Mouse (Mus musculus): ENCODE results near the gene Ints11.
A peak's percentile ranks its signal among the peaks of the same experiment; 100 is the strongest.

Ints11 gene

DNA sequence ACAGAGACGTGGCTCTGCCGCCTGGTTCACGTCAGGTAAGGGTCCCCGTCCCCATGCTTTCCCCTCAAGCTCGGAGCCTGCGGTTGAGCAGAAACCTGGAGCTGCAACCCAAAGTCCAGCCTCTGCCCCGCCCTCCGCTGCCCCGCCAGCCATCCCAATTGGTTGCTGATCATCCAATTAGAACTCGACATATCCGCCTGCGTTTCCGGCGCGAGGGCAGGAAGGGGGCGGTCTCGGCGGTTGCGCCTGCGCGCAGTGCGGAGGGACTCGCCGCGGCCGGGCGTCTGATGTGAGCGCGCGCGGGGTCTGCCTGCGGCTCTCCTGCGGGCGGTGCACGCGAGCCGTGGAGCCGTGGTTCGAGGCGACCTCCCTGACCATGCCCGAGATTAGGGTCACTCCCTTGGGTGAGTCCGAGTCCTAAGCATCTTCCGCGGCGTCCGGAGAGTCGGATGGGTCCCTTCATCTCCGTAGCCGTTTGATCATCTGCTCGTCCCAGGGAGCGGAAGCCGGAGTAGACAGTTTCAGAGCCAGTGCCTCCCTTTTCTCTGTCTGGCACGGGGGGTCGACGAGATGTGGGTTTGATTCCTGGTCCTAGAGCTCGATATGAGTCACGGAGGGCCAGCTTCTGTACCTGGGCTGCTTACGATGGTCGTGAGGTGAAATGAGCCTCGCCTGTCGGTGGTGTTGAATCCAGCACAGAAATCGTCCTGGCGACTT lies at the start of gene Ints11, which contains the start of gene Cptp:
Ints11 (plus strand) TSS at position 230 of the 717 bp plus-strand sequence.
Cptp (minus strand) TSS at position 124 of the 717 bp plus-strand sequence.
- peak; percentile 98 to 99 for DNase-seq

DNA sequence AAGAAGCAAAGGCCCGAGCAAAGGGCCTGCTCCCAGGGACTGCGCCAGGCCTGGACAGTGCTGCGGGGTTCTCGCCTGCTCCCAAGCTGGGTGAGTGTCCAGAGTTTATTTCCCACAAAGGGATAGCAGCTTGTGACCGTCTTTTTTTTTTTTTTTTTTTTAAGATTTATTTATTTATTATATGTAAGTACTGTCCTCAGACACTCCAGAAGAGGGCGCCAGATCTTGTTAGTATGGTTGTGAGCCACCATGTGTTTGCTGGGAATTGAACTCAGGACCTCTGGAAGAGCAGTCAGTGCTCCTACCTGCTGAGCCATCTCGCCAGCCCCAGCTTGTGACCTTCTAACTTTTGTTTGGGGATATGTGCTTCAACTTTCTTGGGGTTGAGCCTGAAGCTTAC lies 48.3 kb upstream of the Ints11 start:
- DNase-seq = peak; percentile 39 to 60

DNA sequence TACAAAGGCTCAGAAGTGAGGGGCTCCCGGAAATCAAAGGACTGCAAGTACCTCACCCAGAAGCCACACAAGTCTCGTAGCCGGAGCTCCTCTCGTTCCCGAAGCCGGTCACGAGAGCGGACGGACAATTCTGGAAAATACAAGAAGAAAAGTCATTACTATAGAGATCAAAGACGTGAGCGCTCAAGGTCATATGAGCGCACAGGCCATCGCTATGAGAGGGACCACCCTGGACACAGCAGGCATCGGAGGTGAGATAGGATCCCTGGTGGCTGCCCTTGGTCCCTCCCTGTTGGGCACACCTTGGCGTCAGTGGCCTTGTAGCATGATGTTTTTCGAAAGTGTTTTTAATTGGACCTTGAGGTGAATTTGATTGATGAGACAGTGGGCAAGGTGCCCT lies 45.9 kb upstream of the Ints11 start:
- DNase-seq = no peak

GRCm38 (mm10) chr4:155829866-155830265 lies 39.5 kb upstream of the Ints11 start:
- DNase-seq = no peak

- no peak for DNase-seq
Observed at GRCm38 (mm10) chr4:155830596-155830995, 38.8 kb upstream of the Ints11 start.

DNA sequence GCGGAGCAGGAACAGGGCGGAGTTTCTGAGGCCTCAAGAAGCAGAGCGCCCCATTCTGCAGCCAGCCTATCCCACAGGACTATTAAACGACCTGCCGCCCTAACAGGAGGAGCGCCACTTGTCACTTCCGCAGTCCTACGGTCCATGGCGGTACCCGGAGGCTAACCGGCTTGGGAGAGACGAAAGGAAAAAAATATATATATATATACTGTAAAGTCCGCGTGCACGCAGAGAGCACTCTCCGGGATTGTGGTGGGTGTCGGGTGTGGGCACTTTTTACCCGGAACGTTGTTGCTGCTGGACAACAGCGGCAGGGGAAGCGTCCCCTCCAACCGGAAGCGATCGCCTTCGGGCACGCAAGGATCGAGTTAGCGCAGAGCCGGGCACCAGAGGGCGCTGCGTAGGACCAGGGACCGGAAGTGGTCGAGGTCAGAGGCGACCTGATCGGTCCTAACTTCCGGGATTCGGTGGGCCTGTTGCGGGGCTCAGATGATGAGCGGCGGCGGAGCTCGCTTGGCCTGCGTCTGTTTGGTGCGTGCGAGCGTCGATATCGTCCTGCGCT lies 38.1 kb upstream of the Ints11 start, which contains the start of gene Aurkaip1:
Aurkaip1 (plus strand) TSS at position 68 of the 562 bp plus-strand sequence.
- DNase-seq = peak; percentile 99

DNA sequence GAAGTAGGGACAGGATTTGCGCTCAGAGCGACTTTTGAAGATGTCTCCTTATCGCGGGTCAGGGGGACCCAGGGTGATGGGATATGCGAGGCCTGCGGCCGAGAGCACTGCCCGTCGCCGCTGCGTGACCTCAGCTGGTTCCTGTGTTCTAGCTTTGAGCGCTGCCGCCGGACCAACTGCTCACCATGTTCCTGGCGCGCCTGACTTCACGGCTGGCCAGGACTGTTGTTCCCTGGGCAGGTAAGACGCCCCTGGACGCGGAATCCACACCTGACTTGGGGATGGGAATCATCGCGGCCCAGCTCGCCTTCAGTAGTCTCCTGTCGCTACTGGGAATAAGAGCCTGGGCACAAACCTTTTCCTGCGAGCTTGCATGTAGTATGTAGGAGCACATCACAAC lies 37.5 kb upstream of the Ints11 start:
- DNase-seq = no peak

DNA sequence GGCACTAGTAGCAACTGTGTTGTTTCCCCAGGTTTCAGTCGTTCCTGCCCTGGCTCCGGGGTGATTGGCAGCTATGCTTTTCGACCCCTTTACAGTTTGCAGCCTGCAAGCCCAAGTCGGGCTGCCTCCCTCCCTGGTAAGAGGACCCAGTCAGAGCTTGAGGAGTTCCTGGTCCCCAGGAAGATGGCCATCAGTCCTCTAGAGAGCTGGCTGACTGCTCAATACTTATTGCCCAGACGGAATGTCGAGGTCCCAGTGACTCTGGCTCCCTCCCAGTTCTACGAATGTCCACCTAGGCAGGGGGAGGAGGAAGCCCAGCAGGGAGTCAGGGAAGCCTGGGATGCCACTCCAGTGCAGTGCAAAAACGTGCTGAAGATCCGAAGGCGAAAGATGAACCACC lies 37.0 kb upstream of the Ints11 start:
- peak in 1 of 2 experiments; percentile 43 for DNase-seq

GRCm38 (mm10) chr4:155833234-155833633 lies 36.1 kb upstream of the Ints11 start:
- no peak for DNase-seq

GRCm38 (mm10) chr4:155833836-155834235 lies 35.5 kb upstream of the Ints11 start:
- DNase-seq = peak; percentile 87 to 93

DNA sequence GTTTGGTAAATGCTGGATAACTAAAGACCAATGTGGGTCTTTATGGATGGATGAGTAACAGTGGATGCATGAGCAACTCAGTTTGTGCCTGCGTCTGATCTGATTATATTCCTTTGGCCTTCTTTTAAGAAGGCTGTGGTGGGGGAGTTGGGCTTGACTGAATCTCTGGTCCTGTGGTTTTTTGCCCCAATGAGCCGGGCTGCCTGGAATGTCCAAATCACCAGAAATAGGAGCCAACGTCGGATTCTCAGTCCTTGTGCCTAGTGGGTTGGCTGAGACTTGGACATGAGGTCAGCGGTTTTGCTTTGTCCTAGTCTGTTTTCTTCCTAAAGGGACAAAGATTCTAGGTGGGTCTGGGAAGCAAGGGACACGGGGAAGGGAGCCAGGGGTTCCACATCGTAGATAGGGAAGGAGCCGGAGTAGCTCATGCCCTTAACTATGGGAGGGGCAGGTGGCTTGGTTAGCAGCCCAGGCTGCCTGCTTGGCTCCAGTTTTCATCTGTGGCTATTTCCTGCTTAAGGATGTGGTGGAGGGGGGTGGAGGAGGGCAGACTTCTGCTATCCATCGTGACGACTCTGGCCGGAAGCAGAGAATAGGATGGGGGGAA lies 31.8 kb upstream of the Ints11 start:
- no peak for DNase-seq

- DNase-seq = no peak
Observed at GRCm38 (mm10) chr4:155838187-155839153, 30.9 kb upstream of the Ints11 start.

DNA sequence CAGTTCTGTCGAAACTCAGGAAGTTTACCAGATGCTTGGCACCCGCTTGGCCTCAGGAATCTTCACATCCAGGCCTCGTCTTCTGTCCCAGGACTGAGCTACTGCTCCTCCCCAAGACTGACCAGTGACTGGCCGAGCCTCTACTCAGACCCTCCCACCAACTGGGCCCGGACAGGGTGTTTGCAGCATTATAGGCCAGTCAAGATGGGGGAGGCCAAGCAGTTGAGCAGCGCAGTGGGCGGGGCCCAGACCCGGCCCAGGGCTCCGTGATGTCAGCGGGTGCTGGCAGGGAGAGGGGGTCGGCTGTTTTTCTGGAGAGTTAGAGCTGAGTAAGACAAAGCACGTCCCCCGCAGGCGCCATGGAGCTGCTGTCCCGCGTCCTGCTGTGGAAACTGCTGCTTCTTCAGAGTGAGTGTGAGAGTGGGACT lies 29.8 kb upstream of the Ints11 start, which contains the start of gene Mxra8:
Mxra8 (plus strand) TSS at position 198 of the 428 bp plus-strand sequence.
- peak; percentile 48 to 65 for DNase-seq

DNA sequence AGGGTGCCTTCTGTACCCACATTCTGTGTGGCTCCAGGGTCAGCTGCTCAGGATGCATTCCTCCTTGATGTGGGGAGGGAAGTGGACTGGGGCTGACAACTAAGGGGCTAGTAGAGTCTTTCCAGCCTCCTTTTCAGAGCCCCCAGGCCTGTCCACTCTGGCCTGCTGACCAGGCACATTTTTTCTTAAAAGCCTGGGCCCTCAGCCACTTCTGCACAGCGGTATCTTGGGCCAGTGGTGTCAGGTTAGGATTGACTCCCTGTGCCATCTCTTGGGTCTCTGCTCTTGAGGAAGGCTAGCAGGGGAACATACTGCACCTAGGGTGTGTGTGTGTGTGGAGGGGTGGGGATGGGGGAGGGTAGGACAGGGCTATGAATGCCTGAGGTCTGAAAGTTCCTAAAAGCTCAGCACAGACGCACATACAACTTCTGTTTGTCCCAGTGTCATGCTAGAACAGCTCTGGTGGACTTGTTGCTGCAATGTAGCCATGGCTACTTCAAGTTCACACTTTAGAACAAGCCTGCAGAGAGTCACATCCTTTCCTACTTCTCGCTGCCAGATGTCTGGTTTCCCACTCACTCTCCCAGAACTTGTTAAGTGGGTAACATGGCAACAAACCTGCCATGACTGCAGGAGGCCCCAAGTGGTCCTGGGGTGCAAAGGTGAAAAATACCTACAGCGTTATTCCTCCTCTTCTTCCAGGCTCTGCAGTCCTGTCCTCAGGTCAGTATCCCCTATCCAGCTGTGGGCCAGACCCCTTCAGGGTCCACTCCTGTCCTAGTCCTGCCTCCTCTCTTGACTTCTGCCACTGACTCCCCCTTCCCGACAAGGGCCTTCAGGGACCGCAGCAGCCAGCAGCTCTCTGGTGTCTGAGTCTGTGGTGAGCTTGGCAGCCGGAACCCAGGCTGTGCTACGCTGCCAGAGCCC lies 29.0 kb upstream of the Ints11 start:
- DNase-seq = no peak

- DNase-seq = peak; percentile 54 to 55
Observed at GRCm38 (mm10) chr4:155841003-155841454, 28.3 kb upstream of the Ints11 start.

DNA sequence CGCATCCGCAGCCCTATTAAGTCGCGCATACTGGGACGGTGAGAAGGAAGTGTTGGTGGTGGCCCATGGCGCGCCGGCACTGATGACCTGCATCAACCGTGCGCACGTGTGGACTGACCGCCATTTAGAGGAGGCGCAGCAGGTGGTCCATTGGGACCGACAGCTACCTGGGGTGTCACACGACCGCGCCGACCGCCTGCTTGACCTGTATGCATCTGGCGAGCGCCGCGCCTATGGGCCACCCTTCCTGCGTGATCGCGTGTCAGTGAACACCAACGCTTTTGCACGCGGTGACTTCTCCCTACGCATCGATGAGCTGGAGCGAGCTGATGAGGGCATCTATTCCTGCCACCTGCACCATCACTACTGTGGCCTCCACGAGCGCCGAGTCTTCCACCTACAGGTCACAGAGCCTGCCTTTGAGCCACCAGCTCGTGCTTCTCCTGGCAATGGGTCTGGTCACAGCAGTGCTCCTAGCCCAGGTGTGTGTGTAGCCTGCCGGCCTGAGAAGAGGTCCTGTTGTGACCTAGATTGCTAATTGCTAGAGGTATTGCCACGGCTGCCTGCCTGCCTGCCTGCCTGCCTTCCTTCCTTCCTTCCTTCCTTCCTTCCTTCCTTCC lies 27.6 kb upstream of the Ints11 start:
- DNase-seq = peak; percentile 47 to 68

- DNase-seq = no peak
Observed at GRCm38 (mm10) chr4:155843231-155843630, 26.1 kb upstream of the Ints11 start.

DNA sequence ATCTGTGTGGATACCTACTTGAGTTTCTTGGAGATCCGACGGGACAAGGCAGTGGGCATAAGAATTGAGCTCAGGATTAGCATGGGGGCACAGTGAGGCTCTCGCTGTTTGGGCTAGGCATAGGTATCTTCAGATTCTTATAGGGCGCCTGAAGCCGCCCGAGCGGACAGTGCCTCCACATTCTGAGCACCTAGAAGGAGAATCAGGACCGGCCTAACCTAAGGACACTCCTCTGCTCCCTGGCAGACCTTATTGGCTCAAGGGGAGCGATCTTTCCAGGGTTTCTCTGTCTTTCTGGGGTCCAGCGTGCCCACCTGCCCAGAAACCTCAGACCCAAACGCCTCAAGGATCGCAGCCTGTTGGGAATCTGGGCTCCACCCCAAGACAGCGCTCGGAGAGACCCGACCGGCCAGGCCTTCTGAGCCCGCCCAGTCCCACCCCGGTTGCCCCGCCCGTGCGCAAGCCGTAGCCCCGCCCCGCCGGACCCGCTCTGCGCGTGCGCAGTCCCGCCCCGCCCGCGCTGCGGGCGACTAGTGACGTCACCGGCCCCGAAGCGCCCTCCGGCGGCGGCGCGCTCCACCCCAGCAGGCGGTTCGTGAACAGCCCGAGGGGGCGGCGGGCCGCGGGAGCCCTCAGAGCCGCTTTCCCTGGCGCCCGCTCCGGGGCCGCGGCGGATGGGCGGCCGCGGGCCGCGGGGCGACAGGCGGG lies 22.3 kb upstream of the Ints11 start, which contains the start of gene Dvl1:
Dvl1 (plus strand) TSS at position 532 of the 708 bp plus-strand sequence.
- peak; percentile 98 for DNase-seq

DNA sequence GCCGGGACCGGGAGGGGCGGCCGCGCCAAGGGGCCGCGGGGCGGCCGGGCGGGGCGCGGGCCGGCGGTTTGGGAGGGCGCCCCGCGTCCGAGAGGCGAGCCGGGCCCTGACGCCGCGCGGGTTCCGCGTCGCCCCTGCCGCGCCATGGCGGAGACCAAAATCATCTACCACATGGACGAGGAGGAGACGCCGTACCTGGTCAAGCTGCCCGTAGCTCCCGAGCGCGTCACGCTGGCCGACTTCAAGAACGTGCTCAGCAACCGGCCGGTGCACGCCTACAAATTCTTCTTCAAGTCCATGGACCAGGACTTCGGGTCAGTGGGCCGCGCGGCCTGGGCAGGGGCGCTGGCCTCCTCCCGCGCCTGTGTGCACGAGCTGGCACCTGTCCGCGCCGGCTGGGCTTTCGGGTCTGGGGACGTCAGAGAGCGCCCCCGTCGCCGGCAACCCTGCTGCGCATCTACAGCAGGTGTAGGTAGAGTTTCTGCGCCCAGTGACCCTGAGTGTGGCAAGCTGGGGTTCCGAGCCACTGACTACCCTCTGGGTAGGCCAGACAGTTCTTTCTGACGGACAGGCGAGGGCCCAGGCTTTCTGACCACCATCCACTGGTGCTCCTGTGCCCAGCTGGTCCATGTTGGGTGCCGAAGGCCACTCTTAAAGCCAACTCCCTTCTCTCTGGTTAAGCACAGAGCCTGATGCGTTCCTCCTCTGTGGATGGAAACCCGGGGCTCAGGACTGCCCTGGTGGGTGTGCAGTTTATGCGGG lies 21.6 kb upstream of the Ints11 start:
- peak; percentile 71 to 74 for DNase-seq

All from cerebellum, postnatal 10 days (tissue).